Mouse (Mus musculus) T-cell, adult 2 months (primary cell): Measurements from ENCODE around the gene Cenpu.

Source experiments
- DNase-seq: peaks from one replicate; pipeline ENCODE4 v3.0.0; 2022; ENCODE audit warnings: low spot score

Gene Cenpu

DNA sequence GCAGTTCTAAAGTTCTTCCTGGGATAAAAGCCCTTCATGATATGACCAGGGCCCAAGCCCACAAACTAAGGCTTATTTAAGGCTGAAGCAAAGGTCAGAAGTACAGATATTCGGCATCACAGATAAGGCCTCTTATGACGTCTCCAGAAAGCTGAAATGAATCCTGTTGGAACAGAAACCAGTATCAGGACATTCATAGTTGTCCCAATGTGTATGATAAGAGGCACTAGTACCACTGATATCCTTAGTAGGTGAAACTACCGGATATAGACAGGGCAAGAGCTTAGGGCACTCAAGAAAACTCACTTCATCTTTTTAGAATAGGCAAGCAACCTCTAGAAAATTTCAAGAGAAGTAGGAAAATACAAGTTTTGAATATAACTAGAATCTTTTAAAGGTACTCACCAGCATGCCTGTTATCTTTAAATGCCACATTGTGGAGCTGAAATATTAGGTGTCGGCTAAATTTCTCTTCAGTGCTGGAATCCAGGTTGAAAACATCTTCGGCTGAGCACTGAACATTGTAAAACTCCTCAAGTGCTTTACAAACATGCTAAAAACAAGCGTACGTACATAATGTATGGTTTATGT, 47.6 kb downstream of the Cenpu start:
- DNase-seq, result no peak

DNA sequence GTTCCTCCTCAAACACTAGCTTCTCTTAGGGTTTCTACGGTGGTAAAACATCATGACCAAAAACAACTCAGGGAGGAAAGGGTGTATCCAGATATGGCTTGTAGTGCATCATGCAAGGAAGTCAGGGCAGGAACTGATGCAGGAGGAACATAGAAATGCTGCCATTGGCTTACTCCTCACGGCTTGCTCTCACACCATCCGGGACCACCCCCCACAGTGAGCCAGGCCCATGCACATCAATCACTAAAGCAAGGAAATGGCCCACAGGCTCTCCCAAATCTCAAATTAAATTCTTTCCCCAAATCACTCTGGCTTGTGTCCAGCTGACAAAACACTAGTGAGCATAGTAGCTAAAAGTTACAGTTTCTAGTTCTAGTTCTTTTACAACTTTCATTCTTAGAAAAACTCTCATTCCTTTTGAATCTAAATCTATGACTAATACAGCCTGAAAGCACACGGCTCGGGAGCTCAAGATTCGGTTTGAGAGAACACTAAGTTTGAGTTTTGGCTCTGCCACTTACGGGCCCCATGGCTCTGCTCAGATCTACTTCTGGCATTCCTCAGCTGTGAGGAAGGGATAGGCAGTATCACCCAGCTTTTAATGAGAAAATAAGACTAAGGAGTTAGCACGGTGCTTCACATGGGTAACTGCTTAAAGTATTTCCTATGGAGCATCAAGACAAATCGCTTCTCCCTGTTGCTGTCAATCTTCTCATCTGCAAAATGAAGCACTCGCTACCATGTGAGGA, 49.3 kb downstream of the Cenpu start:
- no peak for DNase-seq

- no peak for DNase-seq
These were observed 51.8 kb downstream of the Cenpu start for GRCm38 (mm10) chr8:46603587-46603986.

DNA sequence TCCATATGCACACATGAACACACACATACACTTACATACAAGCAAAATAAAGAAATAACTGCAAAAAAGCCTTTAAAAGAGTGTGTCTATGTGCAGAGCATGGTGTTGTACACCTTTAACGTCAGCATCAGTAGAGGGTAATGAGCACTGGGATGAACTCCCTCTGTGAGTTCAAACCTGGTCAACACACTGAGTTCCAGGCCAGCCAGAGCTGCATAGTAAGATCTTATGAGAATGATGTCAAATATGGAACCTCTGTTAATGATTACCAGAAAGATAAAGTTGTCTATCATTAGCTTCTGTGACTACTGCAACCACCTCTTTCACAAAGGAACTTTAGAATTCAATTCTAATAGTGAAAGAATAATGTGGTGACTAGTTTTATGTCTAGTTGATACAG, 55.1 kb downstream of the Cenpu start:
- no peak for DNase-seq

- no peak for DNase-seq
These were observed 59.7 kb downstream of the Cenpu start for GRCm38 (mm10) chr8:46611557-46611956.

DNA sequence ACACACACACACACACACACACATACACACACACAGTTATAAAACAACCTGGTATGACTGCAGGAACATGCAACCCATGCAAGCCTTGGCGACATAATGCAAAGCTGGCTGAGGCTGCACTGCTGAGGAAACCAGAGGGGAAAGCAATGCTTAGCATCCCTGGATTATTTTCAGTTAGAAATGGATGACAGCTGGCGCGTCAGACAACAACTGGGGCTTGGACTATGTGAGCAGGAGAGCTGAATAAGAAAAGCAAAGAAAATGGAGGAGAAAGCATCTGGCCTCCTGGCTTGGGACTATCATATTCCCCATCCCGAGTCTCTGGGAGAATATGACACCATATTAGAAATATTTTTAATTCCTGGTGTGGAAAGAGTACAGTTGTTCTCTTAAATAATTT, 61.1 kb downstream of the Cenpu start:
- no peak for DNase-seq

- no peak for DNase-seq
These were observed 61.5 kb downstream of the Cenpu start for GRCm38 (mm10) chr8:46613377-46613776.

GRCm38 (mm10) chr8:46615936-46616335, 64.1 kb downstream of the Cenpu start:
- no peak for DNase-seq

DNA sequence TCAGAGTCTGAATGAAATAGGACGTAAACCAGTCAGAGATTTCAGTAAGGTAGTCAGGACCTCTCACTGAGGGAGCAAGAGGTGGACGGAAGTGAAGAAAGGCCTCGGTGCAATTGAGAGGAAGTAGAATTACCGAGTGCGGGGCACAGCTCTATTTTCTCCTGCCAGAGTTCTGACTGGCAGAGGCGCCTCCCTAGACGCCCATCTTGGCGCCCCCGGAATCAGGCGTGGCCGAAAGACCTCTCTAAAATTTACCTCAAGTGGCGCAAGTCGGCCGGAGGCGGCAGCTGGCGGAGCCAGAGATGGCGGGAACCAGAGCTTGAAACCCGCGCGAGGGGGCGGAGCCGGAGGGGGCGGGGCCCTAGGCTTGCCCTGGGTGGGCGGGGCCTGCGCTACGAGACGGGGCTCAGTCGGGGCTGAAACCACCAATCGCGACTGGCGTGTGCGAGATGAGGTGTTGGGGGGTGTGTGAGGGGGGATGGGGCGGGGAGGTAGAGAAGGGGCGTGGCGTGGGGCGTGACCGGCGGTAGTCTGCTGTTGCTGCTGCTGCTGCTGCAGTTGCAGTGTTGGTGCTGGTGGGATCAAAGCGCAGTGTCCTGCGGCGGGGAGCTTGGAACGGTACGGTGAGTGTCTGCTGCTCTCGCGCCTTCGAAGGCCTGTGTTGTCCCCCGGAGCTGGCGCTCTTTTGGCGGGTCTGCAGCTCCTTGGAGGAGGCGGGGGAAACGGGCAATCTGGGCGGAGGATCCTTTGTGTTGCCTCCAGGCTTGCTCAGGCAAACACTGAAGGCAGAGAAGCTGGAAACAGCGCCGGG, 65.3 kb downstream of the Cenpu start, which contains the start of the genes Primpol and Casp3:
Primpol (minus strand) TSS at position 334 of the 811 bp plus-strand sequence.
Casp3 (plus strand) TSS at position 413 of the 811 bp plus-strand sequence.
- DNase-seq, result peak; percentile 93

DNA sequence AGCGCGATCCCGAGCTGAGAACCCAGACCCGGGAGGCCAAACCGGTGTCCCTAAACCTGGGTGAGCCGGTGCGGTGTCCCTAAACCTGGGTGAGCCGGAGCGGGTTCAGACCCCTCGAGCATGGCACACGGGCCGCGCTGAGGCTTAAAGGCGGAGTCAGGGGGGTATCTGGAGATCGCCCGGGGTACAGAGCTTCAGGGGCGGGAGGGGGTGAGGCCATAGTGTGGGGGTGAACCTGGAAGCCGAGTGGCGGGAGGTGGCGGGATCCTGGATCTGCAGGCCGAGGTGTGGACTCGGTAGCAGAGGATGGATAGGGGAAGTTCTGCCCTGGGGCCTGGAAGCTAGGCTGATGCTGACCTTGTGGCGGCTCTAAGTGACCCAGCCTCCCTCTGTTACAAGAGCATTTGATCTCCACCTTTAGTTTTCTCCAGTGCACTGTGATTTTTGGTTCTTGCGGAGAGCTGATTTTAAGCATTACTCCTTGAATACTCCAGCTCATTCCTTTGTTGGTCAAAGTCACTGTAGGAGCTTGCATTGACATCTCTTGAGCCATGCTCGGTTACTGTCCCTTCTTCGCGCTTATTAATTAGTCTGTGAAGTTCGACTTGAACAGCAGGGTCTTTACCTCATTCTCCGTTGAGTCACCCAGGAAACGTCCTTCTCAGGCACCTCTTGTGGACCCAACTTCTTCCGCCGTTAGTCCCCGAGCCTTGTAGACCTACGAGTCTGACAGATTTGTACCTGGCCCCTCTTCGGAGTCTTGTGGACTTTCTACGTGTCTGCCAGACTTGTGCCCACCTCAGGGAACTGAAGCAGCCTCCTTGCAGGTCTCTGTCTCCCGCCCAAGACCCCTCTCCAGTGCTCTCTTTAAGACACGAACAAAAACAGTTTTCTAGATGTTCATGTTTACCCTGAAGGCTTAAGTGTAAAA, 66.1 kb downstream of the Cenpu start:
- peak; percentile 12 for DNase-seq

DNA sequence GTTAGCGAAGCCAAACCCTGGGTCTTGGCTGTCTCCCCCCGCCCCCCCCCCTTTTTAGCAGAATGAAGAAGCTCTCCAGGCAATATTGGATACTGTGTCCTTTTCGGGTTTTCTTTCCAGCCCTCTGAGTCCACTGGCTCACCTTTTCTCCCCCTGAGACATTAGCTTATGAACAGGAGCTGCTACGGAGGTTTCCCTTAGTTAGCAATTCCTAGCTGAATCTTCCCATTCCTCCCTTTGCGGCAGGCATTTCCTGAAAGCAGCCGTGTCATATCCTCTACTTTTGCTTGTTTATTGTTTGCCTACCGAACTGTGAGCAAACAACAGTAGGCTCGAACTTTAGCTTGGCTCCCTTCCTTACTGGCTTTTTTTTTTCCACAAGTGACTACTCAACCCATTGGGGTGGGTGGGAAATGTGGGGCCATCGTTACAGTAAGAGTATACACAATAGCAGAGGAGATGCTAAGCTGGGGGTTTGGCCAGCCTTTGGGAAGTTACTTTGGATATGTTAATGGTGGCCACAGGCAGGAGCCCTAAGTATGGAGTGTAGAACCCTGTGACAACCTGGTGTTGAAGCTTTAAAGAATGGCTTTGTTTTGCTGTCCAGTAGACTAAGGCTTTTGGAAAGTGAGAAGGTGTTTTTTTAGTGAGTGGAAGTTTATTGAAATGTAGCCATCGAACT, 67.0 kb downstream of the Cenpu start:
- DNase-seq, result no peak

DNA sequence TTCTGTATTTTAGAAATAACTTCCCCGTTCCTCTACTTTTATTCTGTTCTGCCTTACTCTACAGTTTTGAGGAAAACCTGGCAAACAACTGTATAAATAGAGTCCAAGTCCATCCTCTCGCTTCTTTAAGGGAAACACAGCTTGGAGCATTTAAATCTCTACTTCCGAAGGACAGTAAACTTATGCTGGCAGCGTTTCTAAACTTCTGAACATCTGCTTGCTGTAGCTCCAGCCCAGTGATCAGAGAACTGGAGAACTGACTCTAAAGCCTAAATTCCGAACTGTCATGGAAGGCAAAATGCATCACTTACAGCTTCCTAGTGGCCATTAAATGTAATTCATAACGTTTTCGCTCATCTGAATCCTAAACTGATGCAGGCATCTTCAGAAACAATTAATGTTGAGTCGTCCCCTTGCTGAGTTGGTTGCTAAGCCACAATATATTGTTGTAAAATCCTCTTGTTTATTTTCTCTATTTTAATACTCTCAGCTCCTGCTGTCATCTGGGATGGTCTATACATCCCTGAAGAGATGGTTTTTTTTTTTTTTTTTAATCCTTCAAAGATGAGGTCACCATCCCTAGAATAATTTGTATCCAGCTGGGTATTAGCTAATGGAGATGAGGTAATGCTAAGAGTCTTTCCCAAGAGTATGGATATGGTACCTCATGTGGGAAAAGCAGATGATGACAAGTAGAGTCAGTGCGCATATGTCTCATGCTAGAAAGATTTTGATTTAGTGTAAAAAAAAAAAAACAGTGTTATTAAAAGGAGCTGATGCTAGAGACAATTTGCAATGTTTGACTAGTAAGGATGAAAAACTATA, 70.8 kb downstream of the Cenpu start:
- DNase-seq, result no peak

DNA sequence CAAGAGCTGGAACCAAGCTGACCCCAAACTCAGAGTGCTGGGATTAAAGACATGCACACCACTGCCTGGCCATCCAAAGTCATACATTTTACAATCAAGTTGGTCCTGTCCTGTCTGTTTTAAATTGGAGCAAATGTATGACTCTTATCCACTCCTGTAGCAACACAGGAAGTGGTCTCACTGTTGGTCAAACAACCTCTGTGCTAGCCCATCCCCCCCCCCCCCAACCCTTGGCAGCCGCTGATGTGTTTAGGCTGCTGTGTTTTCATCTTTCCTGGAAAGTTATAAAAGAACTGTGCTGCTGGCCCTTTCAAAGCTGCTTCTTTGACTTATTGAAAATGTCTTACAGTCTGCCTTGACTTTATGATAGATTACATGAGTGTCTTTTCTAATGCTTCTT, 73.3 kb downstream of the Cenpu start:
- no peak for DNase-seq

DNA sequence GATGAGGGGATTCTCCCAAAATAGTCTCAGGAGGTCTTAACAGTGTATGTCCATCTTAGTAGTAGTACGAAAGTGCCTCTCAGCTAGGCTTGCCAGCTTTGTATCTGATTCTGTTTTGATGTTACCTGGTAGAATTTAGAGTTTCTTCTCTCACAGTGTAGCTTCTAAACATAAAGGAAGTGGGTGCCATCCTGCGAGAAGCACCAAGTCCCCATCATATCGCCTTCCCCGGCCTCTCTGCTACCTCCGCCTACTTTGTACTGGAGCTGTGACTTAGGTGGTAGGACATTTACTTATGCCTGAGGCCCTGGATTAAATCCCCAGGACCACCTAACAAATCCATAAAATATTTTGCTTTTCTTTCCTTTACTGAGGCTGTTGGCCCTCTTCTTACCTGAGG, 74.8 kb downstream of the Cenpu start:
- no peak for DNase-seq

GRCm38 (mm10) chr8:46627881-46628280, 76.1 kb downstream of the Cenpu start:
- no peak for DNase-seq

DNA sequence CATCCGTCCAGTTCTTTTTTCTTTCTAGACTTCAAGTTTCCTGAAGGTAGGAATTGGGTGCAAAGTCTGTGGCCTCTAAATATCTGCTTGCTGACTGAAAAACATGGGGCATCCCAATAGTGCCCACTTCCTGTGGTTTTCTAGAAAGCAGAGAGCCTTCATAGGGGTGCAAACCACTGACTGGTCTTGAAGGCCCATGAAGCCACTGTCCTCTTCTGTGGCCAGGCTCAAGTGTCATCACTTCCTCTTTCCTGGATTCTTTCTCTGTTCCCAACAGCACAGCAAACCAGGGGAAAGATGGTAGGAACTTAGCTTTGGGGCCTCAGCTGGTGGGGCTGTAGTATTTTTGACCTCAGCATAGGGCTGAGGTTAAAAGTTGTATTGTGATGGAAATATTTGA, 76.8 kb downstream of the Cenpu start:
- DNase-seq, result no peak
